Mouse (Mus musculus): Measurements from ENCODE around the gene Asb17. TPM values are rescaled to one million over a fixed set of nuclear protein-coding genes. Genes with fewer than 3 reads are reported as not detected.
A peak's percentile ranks its signal among the peaks of the same experiment; 100 is the strongest.
"Not testable (repeated sequence)": the region's sequence is repeated elsewhere in the genome, so short reads cannot be mapped to it uniquely, and the experiment has no call there.

The Asb17 gene
- total and polyA plus RNA-seq, 3 experiments: 0.08 to 3.1 (median 2.8) TPM

DNA sequence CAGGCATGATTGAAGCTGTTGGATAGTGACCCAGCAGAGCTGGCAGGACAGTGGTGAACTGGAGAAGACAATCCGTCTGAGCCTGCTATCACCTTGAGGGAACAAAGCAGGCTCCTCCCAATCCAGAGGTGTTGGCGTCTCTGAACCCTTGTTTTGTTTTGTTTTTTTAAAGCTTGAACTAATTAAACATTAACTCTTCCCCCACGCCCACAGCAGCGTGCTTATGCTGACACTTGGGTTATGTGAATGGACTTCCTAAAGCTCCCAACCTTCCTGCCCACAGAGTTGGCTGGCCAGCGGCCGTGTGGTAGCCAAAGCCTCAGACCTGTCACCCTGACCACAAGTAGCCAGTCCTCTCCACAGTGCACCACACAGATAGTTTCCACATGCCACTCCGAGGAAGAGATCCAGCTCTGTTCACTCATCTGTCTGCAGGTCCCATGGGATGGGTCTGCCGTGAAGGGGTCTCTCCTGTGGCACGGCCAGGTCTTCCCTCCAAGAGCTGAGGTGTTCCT, 26.6 kb upstream of the Asb17 start:
- Histone ChIP-seq H3K9me3 (replicated peaks) (no peaks in the 10 kb centered on the region), H3K27me3 (ENCODE audit: insufficient read depth, low read length) (no peaks in the 10 kb centered on the region), H3K36me3 (replicated peaks) (no peaks in the 10 kb centered on the region), H3K4me1 (ENCODE audit: insufficient read depth, low read depth, low read length) (peaks cover 34% of the 10 kb centered on the region), H3K4me3 (ENCODE audit: low read depth, low read length) (no peak overlapping the region)
- DNase-seq (ENCODE audit: low spot score) (no peak), ATAC-seq (ENCODE audit: extremely low read depth, insufficient number of reproducible peaks, low FRiP score, poor library complexity, severe bottlenecking) (no peak)
- TF ChIP-seq TAL1 (conservative IDR thresholded peaks at IDR 0.05; ENCODE audit: low read depth, low read length) (no peak), POLR2AphosphoS5 (IDR thresholded peaks at IDR 0.05; ENCODE audit: insufficient replicate concordance, low read depth, low read length) (no peak), GATA2 (IDR thresholded peaks at IDR 0.05; ENCODE audit: borderline replicate concordance, low read depth, low read length) (no peak), CTCF (IDR thresholded peaks at IDR 0.05; ENCODE audit: low read depth, low read length) (no peak), GATA1 (IDR thresholded peaks at IDR 0.05; ENCODE audit: borderline replicate concordance, low read length) (no peak)

DNA sequence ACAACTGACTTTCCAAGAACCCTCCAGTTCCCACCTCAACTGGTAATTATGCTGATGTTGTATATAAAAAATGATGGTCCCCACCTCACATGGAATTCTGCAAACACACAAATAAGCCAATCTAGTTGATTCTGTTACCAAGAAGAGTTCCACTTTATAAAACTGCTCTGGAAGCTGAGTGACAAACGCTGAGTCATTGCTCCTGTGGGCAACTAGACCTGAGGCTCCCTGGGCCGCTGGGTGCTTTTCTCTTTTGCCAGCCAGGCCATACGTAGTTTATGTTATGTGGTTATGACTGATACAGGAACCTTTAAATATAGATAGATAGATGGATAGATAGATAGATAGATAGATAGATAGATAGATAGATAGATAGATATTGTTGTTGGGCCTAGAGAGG, 25.3 kb upstream of the Asb17 start:
- DNase-seq (ENCODE audit: low spot score): peak; percentile 33
- H3K27me3 ChIP-seq (ENCODE audit: insufficient read depth, low read length): no peaks in the 10 kb centered on the region
- TF ChIP-seq GATA2 (IDR thresholded peaks at IDR 0.05; ENCODE audit: borderline replicate concordance, low read depth, low read length) (no peak), TAL1 (conservative IDR thresholded peaks at IDR 0.05; ENCODE audit: low read depth, low read length) (no peak), GATA1 (IDR thresholded peaks at IDR 0.05; ENCODE audit: borderline replicate concordance, low read length) (no peak), POLR2AphosphoS5 (IDR thresholded peaks at IDR 0.05; ENCODE audit: insufficient replicate concordance, low read depth, low read length) (no peak), CTCF (IDR thresholded peaks at IDR 0.05; ENCODE audit: low read depth, low read length) (no peak)
- no peaks in the 10 kb centered on the region for H3K9me3 ChIP-seq (replicated peaks)
- H3K4me1 ChIP-seq (ENCODE audit: insufficient read depth, low read depth, low read length): peaks cover 38% of the 10 kb centered on the region
- peak; percentile 34; the same call in 1 of the 2 replicates for ATAC-seq (ENCODE audit: extremely low read depth, insufficient number of reproducible peaks, low FRiP score, poor library complexity, severe bottlenecking)
- H3K36me3 ChIP-seq (replicated peaks): no peaks in the 10 kb centered on the region
- H3K4me3 ChIP-seq (ENCODE audit: low read depth, low read length): no peak overlapping the region

GRCm38 (mm10) chr3:153819438-153819837, 24.6 kb upstream of the Asb17 start:
- Histone ChIP-seq H3K27me3 (ENCODE audit: insufficient read depth, low read length) (no peaks in the 10 kb centered on the region), H3K9me3 (replicated peaks) (no peaks in the 10 kb centered on the region), H3K36me3 (replicated peaks) (no peaks in the 10 kb centered on the region), H3K4me1 (ENCODE audit: insufficient read depth, low read depth, low read length) (peaks cover 40% of the 10 kb centered on the region), H3K4me3 (ENCODE audit: low read depth, low read length) (no peak overlapping the region)
- DNase-seq (ENCODE audit: low spot score) (no peak), ATAC-seq (ENCODE audit: extremely low read depth, insufficient number of reproducible peaks, low FRiP score, poor library complexity, severe bottlenecking) (no peak)
- TF ChIP-seq POLR2AphosphoS5 (IDR thresholded peaks at IDR 0.05; ENCODE audit: insufficient replicate concordance, low read depth, low read length): no peak
- TF ChIP-seq CTCF (IDR thresholded peaks at IDR 0.05; ENCODE audit: low read depth, low read length): no peak
- TF ChIP-seq TAL1 (conservative IDR thresholded peaks at IDR 0.05; ENCODE audit: low read depth, low read length): no peak
- no peak for TF ChIP-seq GATA1 (IDR thresholded peaks at IDR 0.05; ENCODE audit: borderline replicate concordance, low read length)

- Histone ChIP-seq H3K36me3 (replicated peaks) (no peaks in the 10 kb centered on the region), H3K4me3 (ENCODE audit: low read depth, low read length) (no peak overlapping the region), H3K4me1 (ENCODE audit: insufficient read depth, low read depth, low read length) (peaks cover 35% of the 10 kb centered on the region), H3K9me3 (replicated peaks) (no peaks in the 10 kb centered on the region), H3K27me3 (ENCODE audit: insufficient read depth, low read length) (no peaks in the 10 kb centered on the region)
- DNase-seq (ENCODE audit: low spot score) (no peak), ATAC-seq (ENCODE audit: extremely low read depth, insufficient number of reproducible peaks, low FRiP score, poor library complexity, severe bottlenecking) (no peak)
- TF ChIP-seq GATA1 (IDR thresholded peaks at IDR 0.05; ENCODE audit: borderline replicate concordance, low read length) (no peak), TAL1 (conservative IDR thresholded peaks at IDR 0.05; ENCODE audit: low read depth, low read length) (no peak), POLR2AphosphoS5 (IDR thresholded peaks at IDR 0.05; ENCODE audit: insufficient replicate concordance, low read depth, low read length) (no peak), CTCF (IDR thresholded peaks at IDR 0.05; ENCODE audit: low read depth, low read length) (no peak), GATA2 (IDR thresholded peaks at IDR 0.05; ENCODE audit: borderline replicate concordance, low read depth, low read length) (no peak)
These were observed 20.1 kb upstream of the Asb17 start for GRCm38 (mm10) chr3:153823671-153824515.

GRCm38 (mm10) chr3:153825197-153825596, 18.8 kb upstream of the Asb17 start:
- Histone ChIP-seq H3K27me3 (ENCODE audit: insufficient read depth, low read length) (no peaks in the 10 kb centered on the region), H3K36me3 (replicated peaks) (no peaks in the 10 kb centered on the region), H3K4me1 (ENCODE audit: insufficient read depth, low read depth, low read length) (peaks cover 28% of the 10 kb centered on the region), H3K4me3 (ENCODE audit: low read depth, low read length) (no peak overlapping the region), H3K9me3 (replicated peaks) (no peaks in the 10 kb centered on the region)
- DNase-seq (ENCODE audit: low spot score) (no peak), ATAC-seq (ENCODE audit: extremely low read depth, insufficient number of reproducible peaks, low FRiP score, poor library complexity, severe bottlenecking) (no peak)
- TF ChIP-seq GATA2 (IDR thresholded peaks at IDR 0.05; ENCODE audit: borderline replicate concordance, low read depth, low read length): no peak
- no peak for TF ChIP-seq TAL1 (conservative IDR thresholded peaks at IDR 0.05; ENCODE audit: low read depth, low read length)
- no peak for TF ChIP-seq POLR2AphosphoS5 (IDR thresholded peaks at IDR 0.05; ENCODE audit: insufficient replicate concordance, low read depth, low read length)
- TF ChIP-seq GATA1 (IDR thresholded peaks at IDR 0.05; ENCODE audit: borderline replicate concordance, low read length): no peak
- no peak for TF ChIP-seq CTCF (IDR thresholded peaks at IDR 0.05; ENCODE audit: low read depth, low read length)

- H3K36me3 ChIP-seq (replicated peaks): no peaks in the 10 kb centered on the region
- no peaks in the 10 kb centered on the region for H3K9me3 ChIP-seq (replicated peaks)
- no peak overlapping the region for H3K4me3 ChIP-seq (ENCODE audit: low read depth, low read length)
- DNase-seq (ENCODE audit: low spot score) (no peak), ATAC-seq (ENCODE audit: extremely low read depth, insufficient number of reproducible peaks, low FRiP score, poor library complexity, severe bottlenecking) (no peak)
- no peak for TF ChIP-seq POLR2AphosphoS5 (IDR thresholded peaks at IDR 0.05; ENCODE audit: insufficient replicate concordance, low read depth, low read length)
- TF ChIP-seq GATA2 (IDR thresholded peaks at IDR 0.05; ENCODE audit: borderline replicate concordance, low read depth, low read length): no peak
- no peak for TF ChIP-seq CTCF (IDR thresholded peaks at IDR 0.05; ENCODE audit: low read depth, low read length)
- no peak for TF ChIP-seq TAL1 (conservative IDR thresholded peaks at IDR 0.05; ENCODE audit: low read depth, low read length)
- TF ChIP-seq GATA1 (IDR thresholded peaks at IDR 0.05; ENCODE audit: borderline replicate concordance, low read length): no peak
- H3K4me1 ChIP-seq (ENCODE audit: insufficient read depth, low read depth, low read length): peaks cover 31% of the 10 kb centered on the region
- H3K27me3 ChIP-seq (ENCODE audit: insufficient read depth, low read length): no peaks in the 10 kb centered on the region
These were observed 17.4 kb upstream of the Asb17 start for GRCm38 (mm10) chr3:153826616-153827015.

- ATAC-seq (ENCODE audit: extremely low read depth, insufficient number of reproducible peaks, low FRiP score, poor library complexity, severe bottlenecking); DNase-seq (ENCODE audit: low spot score); H3K27me3 ChIP-seq (ENCODE audit: insufficient read depth, low read length); H3K4me3 ChIP-seq (ENCODE audit: low read depth, low read length); H3K9me3 ChIP-seq (replicated peaks); H3K36me3 ChIP-seq (replicated peaks): not testable (repeated sequence)
- peaks cover 43% of the 10 kb centered on the region for H3K4me1 ChIP-seq (ENCODE audit: insufficient read depth, low read depth, low read length)
These were observed 14.2 kb upstream of the Asb17 start for GRCm38 (mm10) chr3:153829788-153830187.

All from G1E (cell line).